Mouse (Mus musculus): Measurements from ENCODE around the gene Setd1a. TPM values are rescaled to one million over a fixed set of nuclear protein-coding genes. Genes with fewer than 3 reads are reported as not detected.

Setd1a gene
- polyA plus RNA-seq, 1 experiment = 114 TPM

DNA sequence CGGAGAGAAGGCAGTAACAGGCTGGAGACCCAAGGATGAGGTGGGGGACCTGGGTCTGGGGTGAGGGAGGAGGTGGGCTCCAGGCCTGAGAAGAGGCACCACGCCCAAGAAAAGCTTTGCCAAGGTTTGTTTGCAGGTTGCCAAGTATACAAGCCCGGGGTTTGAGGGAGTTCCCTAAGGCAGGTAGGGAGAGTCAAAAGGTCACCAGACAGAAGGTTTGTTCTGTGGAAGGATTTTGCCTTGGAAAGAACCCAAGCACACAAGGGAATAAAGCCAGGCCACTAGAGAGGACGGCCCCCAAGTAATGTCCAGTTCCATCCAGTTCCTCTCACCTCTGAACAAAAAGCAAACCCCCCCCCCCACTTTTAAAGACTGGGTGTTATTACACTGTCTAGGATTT lies 34.8 kb downstream of the Setd1a start:
- no peak for TF ChIP-seq GATA1 (IDR thresholded peaks at IDR 0.05; ENCODE audit: low read length)

DNA sequence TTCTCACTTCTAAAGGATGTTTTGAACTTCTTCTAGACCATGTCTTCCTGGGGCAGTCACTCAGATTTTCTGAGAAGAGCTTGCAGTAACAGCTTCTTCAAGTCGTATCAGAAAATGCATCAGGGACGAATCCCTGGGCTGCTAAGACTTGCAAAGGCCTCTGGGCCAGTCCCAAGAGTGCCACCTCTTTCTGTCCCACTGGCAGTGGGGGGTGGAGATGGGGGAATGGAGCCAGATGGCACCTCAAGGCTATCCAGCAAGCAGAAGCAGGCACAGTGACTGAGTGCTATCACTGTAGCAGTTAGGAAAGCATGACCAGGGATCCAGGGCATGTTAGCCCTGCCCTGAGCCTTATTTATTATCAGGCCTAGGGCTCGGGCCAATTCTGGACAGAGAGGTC lies 35.8 kb downstream of the Setd1a start:
- TF ChIP-seq GATA1 (IDR thresholded peaks at IDR 0.05; ENCODE audit: low read length) = no peak

DNA sequence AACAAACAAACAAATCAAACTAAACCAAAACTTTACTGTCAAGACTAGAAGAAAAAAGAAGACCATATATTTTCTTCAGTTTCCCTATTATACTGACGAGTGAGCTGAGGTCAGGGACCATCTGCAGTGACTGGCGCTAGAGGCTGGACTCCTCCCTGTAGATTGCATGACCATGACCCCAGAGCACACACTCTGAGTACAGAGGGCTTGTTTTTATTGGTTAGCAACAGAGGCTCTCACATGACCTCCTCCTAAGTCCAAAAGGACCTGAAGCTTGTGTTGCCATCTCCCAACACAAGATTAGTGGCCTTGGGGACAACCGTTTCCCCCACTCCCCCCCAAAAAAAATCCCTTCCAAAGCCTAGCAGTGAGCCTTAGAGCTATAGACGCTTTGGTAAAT lies 37.4 kb downstream of the Setd1a start:
- TF ChIP-seq GATA1 (IDR thresholded peaks at IDR 0.05; ENCODE audit: low read length) = no peak

DNA sequence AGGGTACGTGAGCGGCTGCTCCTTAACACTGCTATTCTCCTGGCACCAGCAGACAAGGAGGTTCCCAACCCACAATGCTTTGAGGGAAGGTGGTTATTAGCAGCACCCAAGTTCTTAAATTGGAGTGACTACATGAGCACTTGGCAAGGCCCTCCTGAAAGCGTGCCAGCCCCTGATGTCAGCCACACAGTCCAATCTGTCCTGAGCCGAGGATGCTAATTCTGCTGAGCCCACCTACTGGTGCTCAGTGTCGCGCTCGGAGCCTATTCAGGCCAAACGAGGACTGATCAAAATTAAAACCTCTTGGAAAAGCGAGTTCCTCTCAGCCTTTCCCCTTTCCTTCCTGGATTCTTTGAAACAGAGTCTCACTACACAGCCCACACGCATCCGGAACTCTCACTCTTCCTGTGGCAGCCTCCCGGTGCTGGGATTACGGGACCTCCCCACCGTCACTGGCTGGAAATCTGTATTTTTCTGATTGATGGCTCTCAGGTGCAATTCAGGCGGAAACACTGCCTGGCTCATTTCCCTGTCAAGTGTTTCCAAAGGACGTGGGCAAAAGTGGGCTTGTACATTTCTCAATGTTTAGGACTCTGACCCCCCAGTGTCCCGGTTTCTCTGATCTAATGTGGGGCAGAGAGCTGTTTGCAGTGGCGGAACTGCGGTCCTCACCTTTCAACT lies 37.9 kb downstream of the Setd1a start:
- TF ChIP-seq GATA1 (IDR thresholded peaks at IDR 0.05; ENCODE audit: low read length) = no peak

DNA sequence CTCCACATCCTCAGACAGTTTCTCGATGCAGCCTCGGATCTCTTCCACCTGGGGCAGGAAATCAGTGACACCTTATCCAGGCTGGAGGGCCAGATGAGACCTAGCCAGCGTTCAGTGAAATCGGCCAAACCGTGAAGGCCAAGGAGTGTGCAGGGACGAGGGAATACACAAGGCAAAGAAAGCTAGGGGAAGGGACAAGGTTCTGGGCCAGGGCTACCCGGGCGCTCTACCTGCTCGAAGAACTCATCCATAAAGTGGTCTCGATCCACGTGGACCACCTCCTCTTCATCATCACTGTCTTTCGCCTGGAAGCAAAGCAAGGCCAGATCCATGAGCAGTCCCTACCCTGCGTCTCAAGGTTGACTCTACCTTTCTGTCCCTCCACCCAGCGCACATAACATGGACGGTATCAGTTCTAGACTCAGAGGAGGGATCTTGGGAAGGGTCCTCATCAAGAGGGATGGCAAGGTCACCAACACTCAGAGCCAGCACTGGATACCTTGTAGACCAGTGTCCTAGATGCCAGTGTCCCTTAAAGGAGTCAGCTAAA lies 38.7 kb downstream of the Setd1a start:
- no peak for TF ChIP-seq GATA1 (IDR thresholded peaks at IDR 0.05; ENCODE audit: low read length)

DNA sequence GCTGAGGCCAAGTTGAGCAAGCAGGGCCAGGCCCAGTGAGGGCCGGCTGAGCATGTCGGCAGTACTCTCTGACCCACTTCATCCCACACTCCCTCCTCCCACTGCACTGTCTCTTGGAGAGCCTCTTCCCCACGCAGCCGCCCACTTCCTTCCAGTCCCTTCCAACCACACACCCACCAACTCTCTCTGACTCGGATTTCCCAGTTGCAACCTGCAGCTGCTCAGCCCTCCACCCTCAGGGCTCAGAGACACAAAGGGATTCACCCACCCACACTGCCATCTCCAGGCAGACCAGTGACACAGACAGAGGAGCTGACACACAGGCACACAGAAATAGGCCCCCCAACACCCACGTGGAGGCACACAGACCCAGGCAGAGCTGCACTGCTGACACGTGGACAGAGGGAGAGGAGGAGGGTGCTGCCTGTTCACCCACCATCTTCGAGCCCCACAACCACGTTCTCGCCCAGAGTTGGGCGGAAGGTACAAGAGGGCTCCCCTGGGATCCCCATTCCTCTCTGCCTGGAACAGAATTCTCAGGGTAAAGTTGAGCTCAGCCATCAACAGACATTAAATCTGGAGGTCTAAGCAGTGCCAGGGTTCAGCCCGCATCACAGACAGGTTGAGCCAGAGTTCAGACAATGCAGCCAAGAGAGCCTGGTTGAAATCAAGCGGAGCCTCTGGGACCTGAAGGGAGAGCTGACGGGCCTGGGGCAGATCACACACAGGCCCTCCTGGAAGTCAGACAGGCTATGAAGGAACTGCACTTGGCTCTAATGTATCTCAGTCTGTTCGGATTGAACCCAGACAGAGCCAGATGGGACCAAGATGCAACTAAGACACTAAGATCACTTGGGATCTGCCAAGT lies 39.7 kb downstream of the Setd1a start:
- no peak for TF ChIP-seq GATA1 (IDR thresholded peaks at IDR 0.05; ENCODE audit: low read length)

DNA sequence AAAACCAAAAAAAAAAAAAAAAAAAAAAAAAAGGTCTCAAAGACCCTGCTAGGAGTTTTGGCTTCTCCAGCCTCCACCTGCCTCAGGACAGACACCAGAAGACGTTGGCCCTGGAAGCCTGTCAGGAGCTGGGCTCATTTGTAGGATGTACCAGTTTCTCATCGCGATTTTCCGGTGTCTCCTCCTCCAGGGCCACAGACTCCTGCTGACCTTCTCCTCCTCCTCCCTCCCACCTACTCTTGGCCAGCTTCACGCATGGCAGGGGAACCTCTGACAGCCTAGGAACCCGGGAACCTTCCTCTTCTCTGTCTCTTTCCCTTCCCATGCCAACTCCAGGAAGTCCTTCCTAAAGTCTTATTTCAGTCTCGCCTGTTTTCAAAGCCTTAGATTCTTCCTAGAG lies 40.6 kb downstream of the Setd1a start:
- no peak for TF ChIP-seq GATA1 (IDR thresholded peaks at IDR 0.05; ENCODE audit: low read length)

DNA sequence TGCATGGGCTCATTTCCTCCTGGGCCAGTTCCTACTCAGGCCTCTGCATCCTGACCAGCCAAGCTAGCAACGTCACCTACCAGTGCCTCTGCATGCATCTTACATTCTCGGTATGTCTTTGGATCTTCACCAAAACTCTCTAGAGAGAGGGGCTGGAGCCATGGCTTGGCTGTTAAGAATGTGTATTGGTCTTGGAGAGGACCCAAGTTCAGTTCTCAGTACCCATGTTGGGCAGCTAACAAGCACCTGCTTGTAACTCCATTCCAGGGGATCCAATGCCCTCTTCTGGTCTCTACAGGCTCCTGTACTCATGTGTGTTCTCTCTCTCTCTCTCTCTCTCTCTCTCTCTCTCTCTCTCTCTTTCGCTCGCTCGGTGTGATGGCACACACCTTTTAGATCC lies 41.3 kb downstream of the Setd1a start:
- TF ChIP-seq GATA1 (IDR thresholded peaks at IDR 0.05; ENCODE audit: low read length) = no peak

DNA sequence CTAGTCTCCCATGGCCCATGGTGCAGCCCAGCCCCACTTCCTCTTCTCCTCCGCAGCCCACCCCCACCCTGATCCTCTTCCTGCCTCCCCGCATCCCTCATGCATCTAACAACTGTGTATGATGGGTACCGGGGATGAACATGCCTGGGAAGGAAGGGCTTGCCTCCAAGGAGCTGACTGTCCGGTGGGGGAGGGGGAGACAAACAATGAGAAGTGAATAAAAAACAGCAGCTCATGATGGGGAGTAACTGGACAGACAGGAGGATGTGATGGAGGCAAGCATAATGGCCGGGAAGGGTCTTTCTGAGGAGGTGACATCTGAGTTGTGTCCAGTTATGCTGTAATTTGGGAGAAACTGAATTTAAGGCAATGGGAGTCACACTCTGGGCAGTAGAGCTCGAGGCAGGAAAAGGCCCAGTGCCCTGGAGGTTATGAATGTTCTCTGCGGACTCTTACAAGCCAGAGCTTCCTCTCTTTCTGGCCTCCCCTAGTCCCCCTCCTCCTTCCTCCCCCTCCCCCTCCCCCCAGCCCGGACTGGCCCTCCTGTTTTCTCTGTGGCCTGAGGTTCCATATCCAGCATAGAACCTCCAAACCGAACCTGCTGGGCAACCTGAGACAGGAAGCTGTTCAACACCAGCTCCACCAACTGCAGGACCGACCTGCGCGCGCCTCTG lies 44.5 kb downstream of the Setd1a start:
- no peak for TF ChIP-seq GATA1 (IDR thresholded peaks at IDR 0.05; ENCODE audit: low read length)

DNA sequence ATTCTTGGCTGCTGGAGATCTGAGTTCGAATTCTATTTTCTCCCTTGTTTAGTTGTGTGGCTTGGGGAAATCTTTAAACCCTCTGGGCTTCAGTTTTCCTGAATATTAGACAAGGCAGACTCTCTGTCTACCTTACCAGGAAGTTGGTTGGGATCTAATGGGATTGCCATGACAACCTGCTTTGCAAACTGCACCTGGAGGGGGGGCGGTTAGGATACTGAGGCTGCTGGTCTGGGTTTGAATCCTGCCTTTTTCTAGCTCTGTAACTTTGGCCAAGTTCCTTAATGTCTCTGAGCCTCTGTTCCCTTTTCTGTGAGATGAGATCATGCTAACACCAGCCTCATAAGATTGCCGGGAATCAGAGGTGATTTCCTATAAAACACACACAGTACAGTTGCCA lies 46.0 kb downstream of the Setd1a start:
- TF ChIP-seq GATA1 (IDR thresholded peaks at IDR 0.05; ENCODE audit: low read length) = no peak

DNA sequence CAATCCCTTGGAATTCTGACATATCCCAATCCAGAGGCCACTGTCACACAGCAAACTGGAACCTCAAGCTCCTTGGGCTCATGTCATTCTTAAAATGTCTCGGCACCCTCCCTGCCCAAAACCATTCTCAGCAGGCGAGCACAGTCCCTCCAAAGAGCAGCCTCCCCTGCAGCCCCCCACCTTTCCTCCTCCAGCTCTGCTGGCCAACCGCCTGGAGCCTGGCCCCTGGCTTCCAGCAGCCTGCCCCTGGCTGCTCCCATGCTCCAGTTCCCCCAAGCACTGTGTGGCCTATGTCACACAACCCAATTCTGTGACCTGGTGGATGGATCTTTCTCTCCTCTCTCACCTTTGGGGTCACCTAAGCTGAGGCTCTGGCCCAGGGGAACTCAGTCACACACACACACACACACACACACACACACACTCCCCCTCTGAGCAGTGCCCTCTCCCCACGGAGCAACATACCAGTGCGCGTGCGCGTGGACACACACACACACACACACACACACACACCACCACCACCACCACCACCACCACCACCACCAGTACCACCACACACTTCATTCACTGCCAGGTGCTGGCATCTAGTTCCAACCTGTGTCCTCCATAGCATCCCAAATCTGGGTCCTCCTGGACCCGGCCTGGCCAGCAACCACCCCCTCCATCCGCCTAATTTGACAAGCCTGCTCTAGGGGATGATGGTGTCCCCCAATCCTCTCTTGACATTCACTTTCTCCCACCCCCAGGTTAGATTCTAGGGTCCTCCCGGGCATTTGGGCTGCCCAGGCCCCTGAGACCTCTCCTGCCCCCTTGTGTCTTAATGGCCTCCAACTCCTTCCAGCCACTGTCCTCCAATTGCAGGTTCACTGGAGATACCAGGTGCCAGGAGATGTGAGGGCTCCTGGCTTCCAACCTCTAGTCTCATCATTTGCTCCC lies 47.0 kb downstream of the Setd1a start:
- no peak for TF ChIP-seq GATA1 (IDR thresholded peaks at IDR 0.05; ENCODE audit: low read length)

DNA sequence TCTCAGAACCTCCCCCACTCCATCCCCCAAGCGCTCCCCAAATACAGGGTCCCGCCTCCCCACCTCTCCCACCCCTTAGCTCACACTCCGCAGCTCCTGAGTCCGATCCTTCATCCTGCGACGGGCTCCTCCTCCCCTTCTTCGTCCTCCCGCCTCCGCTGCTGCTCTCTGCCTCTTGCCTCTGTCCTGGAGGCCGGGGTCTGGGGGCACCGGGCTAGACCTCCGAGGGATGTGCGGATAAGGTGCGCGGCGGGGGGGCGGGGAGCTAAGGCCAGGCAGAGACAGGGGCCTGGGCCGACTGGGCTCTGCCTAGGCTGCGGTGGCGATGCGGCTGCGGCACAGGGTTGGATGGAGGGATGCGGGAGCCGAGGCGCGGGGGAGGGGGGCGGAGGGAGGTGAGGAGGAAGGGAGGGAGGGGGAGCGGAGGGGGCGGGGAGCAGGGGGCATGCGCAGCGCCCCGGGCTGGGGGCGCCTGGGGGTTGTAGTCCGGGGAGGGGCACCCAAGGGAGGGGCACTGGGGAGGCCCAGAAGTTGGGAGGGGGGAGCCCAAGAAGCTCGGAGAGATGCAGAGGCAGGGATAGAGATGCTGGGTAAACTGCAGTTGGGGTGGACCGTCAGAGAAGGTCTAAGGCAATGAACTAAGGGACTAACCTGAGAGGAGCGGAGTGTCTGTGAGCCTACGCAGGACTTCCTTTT lies 47.9 kb downstream of the Setd1a start, which contains the start of the genes Stx4a and Stx1b:
TSS of gene Stx4a (plus strand) at position 119 of the 696 bp plus-strand sequence.
TSS of gene Stx1b (minus strand) at position 374 of the 696 bp plus-strand sequence.
- TF ChIP-seq GATA1 (IDR thresholded peaks at IDR 0.05; ENCODE audit: low read length) = no peak

DNA sequence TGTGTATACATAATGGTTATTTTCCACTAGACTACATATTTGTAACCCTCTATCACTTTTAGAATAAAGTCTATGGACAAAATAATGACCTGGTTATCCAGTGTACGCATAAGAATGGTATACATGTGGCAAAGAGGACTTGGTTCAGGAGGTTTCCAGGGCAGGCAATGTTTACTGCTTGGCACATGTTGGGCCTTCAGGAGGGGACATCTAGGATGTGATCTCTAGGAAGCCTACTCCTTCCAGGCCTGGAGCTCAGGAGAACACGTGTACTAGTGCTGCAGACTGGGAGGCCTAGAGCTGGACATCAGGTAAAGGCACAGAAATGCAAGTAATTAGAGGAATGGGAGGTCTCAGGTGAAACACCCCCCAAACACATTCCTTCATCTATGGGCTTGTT lies 59.1 kb downstream of the Setd1a start:
- TF ChIP-seq GATA1 (IDR thresholded peaks at IDR 0.05; ENCODE audit: low read length) = no peak

DNA sequence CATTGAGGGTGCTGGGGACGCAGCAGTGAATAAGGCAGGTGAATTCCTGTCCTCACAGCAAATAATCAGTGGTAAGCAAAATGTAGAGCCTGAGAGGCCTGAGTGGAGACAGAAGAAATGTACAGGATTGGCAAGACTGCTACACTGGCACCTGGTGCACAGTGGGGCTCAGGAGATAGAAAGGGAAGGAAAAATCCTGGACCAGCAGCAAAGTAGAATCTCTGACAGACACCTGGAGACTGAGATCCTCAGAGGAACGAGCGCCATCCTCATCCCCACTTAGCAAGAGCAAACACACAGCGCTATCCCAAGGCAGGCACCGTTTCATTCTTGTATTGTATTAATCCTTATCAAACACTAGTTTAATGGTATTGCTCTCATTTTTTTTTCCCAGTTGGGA lies 61.0 kb downstream of the Setd1a start:
- no peak for TF ChIP-seq GATA1 (IDR thresholded peaks at IDR 0.05; ENCODE audit: low read length)

All from G1E-ER4 (cell line).